Mouse (Mus musculus) liver, embryonic 14.5 days (tissue): ENCODE data around the gene Dstyk. TPM values are rescaled to one million over a fixed set of nuclear protein-coding genes. Genes with fewer than 3 reads are reported as not detected.
"Not testable (repeated sequence)": the region's sequence is repeated elsewhere in the genome, so short reads cannot be mapped to it uniquely, and the experiment has no call there.

Experiments
- ATAC-seq: fragments of 200-750 bp; cut with Nextera tagmentation; 2 replicates; pipeline ENCODE4 v1.8.0; 2017; ENCODE audit warnings: moderate number of reproducible peaks, mild to moderate bottlenecking, moderate library complexity; ENCODE audit not compliant: insufficient read depth
- DNase-seq, 3 experiments: peaks; one replicate each; pipeline ENCODE4 v3.0.0-alpha.2; 2012 to 2013; ENCODE audit warnings: low read depth in 3 of 3, low spot score in 3 of 3
- H3K27ac ChIP-seq: fragments of 300-500 bp; sonication (generic); 2 replicates; pipeline ENCODE4 v1.5.1; 2014; ENCODE audit warnings: moderate library complexity, mild to moderate bottlenecking, control low read depth, inconsistent platforms
- H3K27me3 ChIP-seq: fragments of 300-500 bp; sonication (generic); 2 replicates; pipeline ENCODE4 v1.6.1; 2014; ENCODE audit warnings: mild to moderate bottlenecking, low read length, moderate library complexity; ENCODE audit not compliant: control insufficient read depth, insufficient read depth
- H3K36me3 ChIP-seq: fragments of 300-500 bp; sonication (generic); replicated peaks from 2 replicates; pipeline ENCODE4 v1.6.1; 2014; ENCODE audit warnings: low read depth; ENCODE audit not compliant: control insufficient read depth, insufficient read depth
- H3K4me1 ChIP-seq, 2 experiments: fragments of 200-500 bp in 1 of 2; fragments of 300-500 bp in 1 of 2; sonication (generic) in 1 of 2; replicated peaks; 2 replicates each; pipeline ENCODE4 v1.6.1; 2012 to 2014; ENCODE audit warnings: antibody characterized with exemption in 1 of 2, inconsistent platforms in 1 of 2, low read length in 1 of 2; ENCODE audit not compliant: control insufficient read depth in 2 of 2, insufficient read depth in 2 of 2
- H3K4me2 ChIP-seq: fragments of 300-500 bp; sonication (generic); 2 replicates; pipeline ENCODE4 v1.6.1; 2014; ENCODE audit warnings: low read depth, mild to moderate bottlenecking, control low read depth, moderate library complexity
- H3K4me3 ChIP-seq, 2 experiments: fragments of 200-500 bp in 1 of 2; fragments of 300-500 bp in 1 of 2; sonication (generic) in 1 of 2; 2 replicates each; pipeline ENCODE4 v1.5.1; 2012 to 2014; ENCODE audit warnings: low read depth in 2 of 2, low read length in 2 of 2, mild to moderate bottlenecking in 2 of 2, control low read depth in 1 of 2, inconsistent platforms in 1 of 2, moderate library complexity in 1 of 2; ENCODE audit not compliant: insufficient read depth in 1 of 2
- H3K9ac ChIP-seq: fragments of 300-500 bp; sonication (generic); replicated peaks from 2 replicates; pipeline ENCODE4 v1.6.1; 2014; ENCODE audit warnings: mild to moderate bottlenecking, control low read depth, moderate library complexity
- H3K9me3 ChIP-seq: fragments of 300-500 bp; sonication (generic); 2 replicates; pipeline ENCODE4 v1.6.1; 2016; ENCODE audit warnings: low read length, mixed read lengths; ENCODE audit not compliant: control insufficient read depth
- CTCF ChIP-seq: IDR thresholded peaks from 2 replicates; pipeline ENCODE4 v1.5.1; 2016; ENCODE audit warnings: antibody characterized with exemption, low read depth, control low read depth
- EP300 ChIP-seq: IDR thresholded peaks from 2 replicates; pipeline ENCODE4 v1.6.1; 2016; ENCODE audit warnings: antibody characterized with exemption, low read depth
- WGBS: fragments of 180-500 bp; shearing (Covaris S2); extraction: QIAGEN DNeasy Blood & Tissue Kit; methylation state at CpG from one replicate; pipeline ENCODE4 v1.1.7; 2014; ENCODE audit not compliant: insufficient replicate concordance; 5-methylcytosine and 5-hydroxymethylcytosine counted together
- polyA plus RNA-seq, 2 experiments: library from polyadenylated mRNA; depleted of rRNA in 1 of 2; stranded (reverse) in 1 of 2; unstranded in 1 of 2; fragments of >200 nt; fragmentation: Nextera tagmentation in 1 of 2; extraction: Ambion mirVana in 1 of 2; gene quantifications; 2 replicates each; pipeline versions ENCODE4 v1.2.1 to v1.2.3; 2012 to 2014

Dstyk gene
- polyA plus RNA-seq, 2 experiments = 3.6 to 4.0 TPM

- H3K9ac ChIP-seq = no peak overlapping the region
- TF ChIP-seq EP300 (no peak), CTCF (no peak)
- H3K9me3 ChIP-seq = no peaks in the 10 kb centered on the region
- 77% methylated on average over 5 of the region's 5 CpGs for WGBS
- no peak overlapping the region for H3K4me3 ChIP-seq
- H3K27ac ChIP-seq = no peak overlapping the region
- ATAC-seq (no peak), DNase-seq (no peak)
- H3K4me2 ChIP-seq = no peak overlapping the region
- no peaks in the 10 kb centered on the region for H3K27me3 ChIP-seq
- H3K36me3 ChIP-seq = peaks cover 6% of the 10 kb centered on the region
- H3K4me1 ChIP-seq = no peaks in the 10 kb centered on the region
These were observed 47.3 kb downstream of the Dstyk start for GRCm38 (mm10) chr1:132464651-132465050.

DNA sequence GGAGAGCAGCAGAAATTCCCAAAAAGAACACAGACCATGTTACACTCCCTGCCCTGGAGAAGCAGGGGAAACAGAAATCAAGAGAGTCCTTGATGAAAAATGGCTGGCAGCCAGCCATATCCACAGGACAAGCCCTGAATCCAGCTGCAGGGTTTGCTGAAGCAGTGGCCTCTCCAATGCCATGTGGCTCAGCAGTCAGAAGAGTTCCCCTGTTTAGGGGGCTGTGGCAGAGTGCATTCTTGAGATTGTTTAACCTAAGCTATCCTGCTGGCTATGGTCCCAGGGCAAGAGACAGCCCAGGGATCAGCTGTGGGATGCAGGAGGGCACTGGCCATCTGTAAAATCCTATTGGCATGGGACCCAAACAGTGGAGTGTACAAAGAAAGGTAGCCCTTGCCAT, 51.6 kb downstream of the Dstyk start:
- H3K9me3 ChIP-seq = no peaks in the 10 kb centered on the region
- no peak overlapping the region for H3K4me3 ChIP-seq
- no peak for DNase-seq
- H3K27ac ChIP-seq = no peak overlapping the region
- no peak for ATAC-seq
- no peak overlapping the region for H3K9ac ChIP-seq
- TF ChIP-seq EP300 (no peak), CTCF (no peak)
- H3K27me3 ChIP-seq = no peaks in the 10 kb centered on the region
- no peaks in the 10 kb centered on the region for H3K36me3 ChIP-seq
- H3K4me1 ChIP-seq = 0 out of 4 replicates have a peak, but pooled peaks cover 0 to 2% of the 10 kb centered on the region in 2 experiments
- no peak overlapping the region for H3K4me2 ChIP-seq

DNA sequence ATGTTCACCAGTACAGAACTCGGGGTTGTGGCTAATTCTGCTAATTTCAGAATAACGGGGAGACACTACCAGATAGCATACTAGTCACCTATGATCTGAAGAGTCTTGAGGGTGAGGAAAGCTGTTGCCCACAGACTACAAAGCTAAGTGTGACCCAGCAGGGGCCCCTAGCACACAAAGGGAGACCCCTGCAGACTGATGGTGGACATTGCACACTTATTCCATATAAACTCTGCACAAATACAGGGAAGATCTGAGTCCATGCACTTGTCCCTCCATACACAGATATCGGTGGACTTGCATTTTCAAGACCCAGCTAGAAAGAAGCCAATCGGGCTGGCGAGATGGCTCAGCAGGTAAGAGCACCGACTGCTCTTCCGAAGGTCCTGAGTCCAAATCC, 52.2 kb downstream of the Dstyk start:
- ATAC-seq = no peak

DNA sequence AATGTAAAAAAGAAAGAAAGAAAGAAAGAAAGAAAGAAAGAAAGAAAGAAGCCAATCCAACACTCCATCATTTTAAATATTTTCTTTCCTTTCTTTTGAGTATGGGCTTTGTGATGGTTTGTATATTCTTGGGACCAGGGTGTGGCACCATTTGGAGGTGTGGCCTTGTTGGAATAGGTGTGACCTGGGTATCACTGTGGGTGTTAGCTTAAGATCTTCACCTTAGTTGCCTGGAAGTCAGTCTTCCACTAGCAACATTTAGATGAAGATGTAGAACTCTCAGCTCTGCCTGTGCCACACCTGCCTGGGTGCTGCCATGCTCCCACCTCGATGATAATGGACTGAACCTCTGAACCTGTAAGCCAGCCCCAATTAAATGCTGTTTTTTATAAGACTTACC, 52.7 kb downstream of the Dstyk start:
- not testable (repeated sequence) for H3K9ac ChIP-seq, DNase-seq, H3K4me3 ChIP-seq, ATAC-seq, H3K4me2 ChIP-seq, H3K27me3 ChIP-seq, H3K4me1 ChIP-seq, H3K9me3 ChIP-seq, H3K36me3 ChIP-seq, H3K27ac ChIP-seq
- WGBS = 71% methylated on average over 1 of the region's 1 CpGs

More for the DNA sequence above, 52.2 kb downstream of the Dstyk start:
- no peak for DNase-seq
- Histone ChIP-seq H3K27ac (no peak overlapping the region), H3K36me3 (no peaks in the 10 kb centered on the region), H3K9me3 (no peaks in the 10 kb centered on the region), H3K4me3 (no peak overlapping the region), H3K4me2 (no peak overlapping the region), H3K27me3 (no peaks in the 10 kb centered on the region), H3K4me1 (0 out of 4 replicates have a peak, but pooled peaks cover 0 to 2% of the 10 kb centered on the region in 2 experiments), H3K9ac (no peak overlapping the region)
- peak; percentile 25 for TF ChIP-seq CTCF
- TF ChIP-seq EP300 = no peak
- WGBS = 82% methylated on average over 7 of the region's 7 CpGs

DNA sequence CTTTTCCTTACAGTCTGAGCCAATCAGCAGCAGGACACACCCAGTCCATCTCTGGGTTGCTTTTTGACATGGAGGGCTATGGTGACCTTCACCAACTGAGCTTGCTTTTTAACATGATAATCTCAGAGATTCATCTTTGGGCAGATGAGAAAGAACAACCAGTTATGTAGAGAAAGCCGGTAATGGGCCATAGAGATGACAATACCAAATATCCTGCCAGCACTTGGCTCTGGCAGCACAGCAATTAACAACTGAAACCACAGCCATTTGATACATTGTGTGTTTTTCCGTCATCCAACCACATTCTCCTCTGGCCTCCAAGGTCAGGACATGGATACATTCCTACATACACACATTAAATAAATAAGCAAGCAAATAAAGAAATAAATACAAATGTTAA, 53.7 kb downstream of the Dstyk start:
- no peaks in the 10 kb centered on the region for H3K9me3 ChIP-seq
- H3K9ac ChIP-seq = no peak overlapping the region
- ATAC-seq (no peak), DNase-seq (no peak)
- peaks cover 2 to 4% of the 10 kb centered on the region in 2 experiments; a peak in 3 of 4 replicates for H3K4me1 ChIP-seq
- H3K4me3 ChIP-seq = no peak overlapping the region
- WGBS = 84% methylated on average over 2 of the region's 2 CpGs
- no peaks in the 10 kb centered on the region for H3K27me3 ChIP-seq
- no peak for TF ChIP-seq CTCF
- no peak for TF ChIP-seq EP300
- H3K4me2 ChIP-seq = no peak overlapping the region
- no peak overlapping the region for H3K27ac ChIP-seq
- no peaks in the 10 kb centered on the region for H3K36me3 ChIP-seq
